Mouse (Mus musculus) lung, postnatal 25 days (tissue): Measurements from ENCODE around the gene Mrpl1.

Experiments used
- DNase-seq: peaks from one replicate; pipeline ENCODE4 v3.0.0; 2022; ENCODE audit warnings: low spot score

Gene Mrpl1

GRCm38 (mm10) chr5:96309566-96309965 lies 100.3 kb downstream of the Mrpl1 start:
- DNase-seq: no peak

GRCm38 (mm10) chr5:96311677-96312076 lies 102.4 kb downstream of the Mrpl1 start:
- no peak for DNase-seq
